Comparison of ENCODE assay signal across 9 mouse cellular contexts in the genomic region with DNA sequence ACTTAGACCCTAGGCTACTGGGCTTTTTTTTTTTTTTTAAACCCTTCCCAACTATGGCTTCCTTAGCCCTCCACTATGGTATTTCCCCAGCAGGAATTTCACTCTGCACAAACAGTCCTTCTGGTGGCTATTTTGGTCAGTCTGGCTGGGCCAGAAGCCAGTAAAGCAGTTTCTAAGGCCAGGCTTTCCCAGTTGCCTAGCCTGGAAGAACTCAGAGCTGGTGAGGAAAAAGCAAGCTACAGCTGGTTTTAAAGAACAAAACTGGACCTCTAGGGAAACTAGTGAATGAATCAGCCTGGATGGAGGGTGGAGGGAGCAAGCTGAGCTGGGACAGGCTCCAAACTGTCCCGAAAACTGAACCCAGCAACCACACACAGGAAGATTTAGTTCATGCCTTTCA. TPM values are rescaled to one million over a fixed set of nuclear protein-coding genes. Genes with fewer than 3 reads are reported as not detected.
A peak's percentile ranks its signal among the peaks of the same experiment; 100 is the strongest.
DNase-seq lines count a peak whose midpoint lies in the region; ATAC-seq lines count a peak whose summit lies in the region.
"Had no signal": no experiment of that assay in that cellular context is flagged by ENCODE, and none has a peak within 500 bp of the region (broad histone marks: within the 10 kb centered on the region; RNA-seq: fewer than 3 reads in every experiment).

No protein-coding gene starts in this region.

- H3K4me1 ChIP-seq in lung, embryonic 16.5 days (replicated peaks; ENCODE audit: control insufficient read depth, insufficient read depth, low read length): peaks cover 38% of the 10 kb centered on the region
- peaks cover 21% of the 10 kb centered on the region for H3K4me1 ChIP-seq in forebrain, embryonic 13.5 days

- WGBS in lung, embryonic 16.5 days: 14% methylated on average over 1 of the region's 1 CpGs
- 79% methylated on average over 1 of the region's 1 CpGs for WGBS in forebrain, embryonic 13.5 days

- ATAC-seq in lung, embryonic 16.5 days (ENCODE audit: low read depth): peak; percentile 76
- no peak for ATAC-seq in forebrain, embryonic 13.5 days

- peak; percentile 35 to 57 for DNase-seq in frontal cortex, postnatal 36 days (ENCODE audit: low spot score in 2 of 2)
- DNase-seq in frontal cortex, postnatal 14 days (ENCODE audit: low spot score in 2 of 2): no peak
- DNase-seq in brain, adult 2 months (ENCODE audit: low read depth, low spot score): peak; percentile 91
- peak; percentile 90 to 94 for DNase-seq in heart, adult 18-20 months
- DNase-seq in kidney, adult 9 months: peak; percentile 78
- no peak for DNase-seq in layer of hippocampus, postnatal 10 days (ENCODE audit: low spot score in 2 of 2)

- peak overlapping the region; percentile 16 for H3K9ac ChIP-seq in lung, embryonic 16.5 days (ENCODE audit: low read length)
- no peak overlapping the region for H3K9ac ChIP-seq in forebrain, embryonic 13.5 days

- no peak overlapping the region for H3K4me3 ChIP-seq in lung, embryonic 16.5 days (ENCODE audit: low read length)
- H3K4me3 ChIP-seq in forebrain, embryonic 13.5 days: no peak overlapping the region

- no peaks in the 10 kb centered on the region for H3K27me3 ChIP-seq in lung, embryonic 16.5 days (ENCODE audit: control insufficient read depth, insufficient read depth, low read depth, low read length)
- H3K27me3 ChIP-seq in forebrain, embryonic 13.5 days: no peaks in the 10 kb centered on the region

- H3K27ac ChIP-seq in lung, embryonic 16.5 days (ENCODE audit: low read length): peak overlapping the region; percentile 92
- no peak overlapping the region for H3K27ac ChIP-seq in forebrain, embryonic 13.5 days

- H3K36me3 ChIP-seq in lung, embryonic 16.5 days (ENCODE audit: control insufficient read depth, insufficient read depth, low read length): no peaks in the 10 kb centered on the region
- H3K36me3 ChIP-seq in forebrain, embryonic 13.5 days (ENCODE audit: poor library complexity, severe bottlenecking): no peaks in the 10 kb centered on the region

- H3K4me2 ChIP-seq in lung, embryonic 16.5 days (ENCODE audit: low read depth, low read length): 0 out of 2 replicates have a peak overlapping the region, but pooled peaks have one; percentile 1
- H3K4me2 ChIP-seq in forebrain, embryonic 13.5 days: no peak overlapping the region

- H3K9me3 ChIP-seq in lung, embryonic 16.5 days (ENCODE audit: control insufficient read depth, low read length): no peaks in the 10 kb centered on the region
- H3K9me3 ChIP-seq in forebrain, embryonic 13.5 days (replicated peaks): no peaks in the 10 kb centered on the region

RNA-seq across cellular contexts. Expression of gene Sp2, which starts 13.0 kb away (rescaled TPM):
- total RNA-seq in heart, adult 18-20 months (2021): 10 to 100 TPM in 1 of 2 experiments, 1 to 10 TPM in 1; 7.4 to 10.3 TPM
- polyA plus RNA-seq in lung, embryonic 16.5 days (2015; fragmentation: Nextera tagmentation; extraction: Ambion mirVana): 18.5 and 22.2 TPM in 2 replicates
- total RNA-seq in layer of hippocampus, postnatal 10 days (2021): 10 to 100 TPM; 11.5 to 12.0 TPM
- 18.3 and 18.8 TPM in 2 replicates for polyA plus RNA-seq in forebrain, embryonic 13.5 days (2015; fragmentation: Nextera tagmentation; extraction: Ambion mirVana)

RNA-seq across cellular contexts. Expression of gene Pnpo, which starts 26.0 kb away (rescaled TPM):
- 10 to 100 TPM; 16.7 to 17.4 TPM for total RNA-seq in heart, adult 18-20 months (2021)
- 28.1 and 35.4 TPM in 2 replicates for polyA plus RNA-seq in lung, embryonic 16.5 days (2015; fragmentation: Nextera tagmentation; extraction: Ambion mirVana)
- total RNA-seq in layer of hippocampus, postnatal 10 days (2021): 10 to 100 TPM; 28.0 to 28.8 TPM
- 13.9 and 20.0 TPM in 2 replicates for polyA plus RNA-seq in forebrain, embryonic 13.5 days (2015; fragmentation: Nextera tagmentation; extraction: Ambion mirVana)

RNA-seq across cellular contexts. Expression of gene Prr15l, which starts 41.8 kb away (rescaled TPM):
- 1 to 10 TPM in 1 of 2 experiments, under 1 TPM in 1; 0.79 to 2.2 TPM for total RNA-seq in heart, adult 18-20 months (2021)
- polyA plus RNA-seq in lung, embryonic 16.5 days (2015; fragmentation: Nextera tagmentation; extraction: Ambion mirVana): 50.5 and 60.2 TPM in 2 replicates
- not detected for total RNA-seq in layer of hippocampus, postnatal 10 days (2021)
- 0.08 and 0.25 TPM in 2 replicates for polyA plus RNA-seq in forebrain, embryonic 13.5 days (2015; fragmentation: Nextera tagmentation; extraction: Ambion mirVana)
- total RNA-seq: layer of hippocampus, adult 18-20 months had no signal

RNA-seq across cellular contexts. Expression of gene Sp6, which starts 43.4 kb away (rescaled TPM):
- under 1 TPM in 1 of 2 experiments, not detected in 1; 0.21 TPM for total RNA-seq in heart, adult 18-20 months (2021)
- 0.59 and 0.62 TPM in 2 replicates for polyA plus RNA-seq in lung, embryonic 16.5 days (2015; fragmentation: Nextera tagmentation; extraction: Ambion mirVana)
- 1 to 10 TPM; 1.4 TPM for total RNA-seq in layer of hippocampus, postnatal 10 days (2021)
- 0.15 and 0.21 TPM in 2 replicates for polyA plus RNA-seq in forebrain, embryonic 13.5 days (2015; fragmentation: Nextera tagmentation; extraction: Ambion mirVana)

RNA-seq across cellular contexts. Expression of gene Cdk5rap3, which starts 53.5 kb away (rescaled TPM):
- total RNA-seq in heart, adult 18-20 months (2021): 10 to 100 TPM; 23.4 to 25.1 TPM
- polyA plus RNA-seq in lung, embryonic 16.5 days (2015; fragmentation: Nextera tagmentation; extraction: Ambion mirVana): 67.5 and 70.6 TPM in 2 replicates
- 10 to 100 TPM; 53.4 to 59.6 TPM for total RNA-seq in layer of hippocampus, postnatal 10 days (2021)
- 102 and 104 TPM in 2 replicates for polyA plus RNA-seq in forebrain, embryonic 13.5 days (2015; fragmentation: Nextera tagmentation; extraction: Ambion mirVana)

Comparison
In these comparisons a context has a peak if more than half of its experiments do, and no peak if none do; other contexts are left out.
1. DNase-seq: peak in frontal cortex, postnatal 36 days (2 of 2), brain, adult 2 months (single experiment), heart, adult 18-20 months (2 of 2) and kidney, adult 9 months (single experiment); none in frontal cortex, postnatal 14 days (0 of 2) and layer of hippocampus, postnatal 10 days (0 of 2).